Mouse (Mus musculus) MEL (cell line): Measurements from ENCODE around the gene Uqcc1. TPM values are rescaled to one million over a fixed set of nuclear protein-coding genes. Genes with fewer than 3 reads are reported as not detected.

Experiments
- DNase-seq: peaks from one replicate; pipeline ENCODE4 v3.0.0; 2011; ENCODE audit warnings: low read depth, low spot score
- H3K27ac ChIP-seq: 2 replicates; pipeline ENCODE4 v1.5.1; 2012; ENCODE audit warnings: low read depth, mild to moderate bottlenecking, control low read depth, low read length, moderate library complexity; ENCODE audit not compliant: control insufficient read depth
- H3K27me3 ChIP-seq, 2 experiments: fragments of 150-350 bp in 1 of 2; sonication (generic) in 1 of 2; 2 replicates each; pipeline ENCODE4 v1.6.1; 2012; ENCODE audit warnings: low read length in 2 of 2, mild to moderate bottlenecking in 2 of 2, improper control_type of control experiment in 1 of 2, moderate library complexity in 1 of 2; ENCODE audit not compliant: insufficient read depth in 2 of 2, control insufficient read depth in 1 of 2
- H3K36me3 ChIP-seq, 2 experiments: 2 replicates each; pipeline ENCODE4 v1.6.1; 2012 to 2014; ENCODE audit warnings: low read length in 2 of 2, improper control_type of control experiment in 1 of 2, inconsistent platforms in 1 of 2, mild to moderate bottlenecking in 1 of 2; ENCODE audit not compliant: insufficient read depth in 2 of 2, control insufficient read depth in 1 of 2
- H3K4me1 ChIP-seq, 2 experiments: fragments of 150-350 bp in 1 of 2; sonication (generic) in 1 of 2; 2 replicates each; pipeline ENCODE4 v1.6.1; 2012; ENCODE audit warnings: low read length in 2 of 2, improper control_type of control experiment in 1 of 2, mild to moderate bottlenecking in 1 of 2; ENCODE audit not compliant: insufficient read depth in 2 of 2, control insufficient read depth in 1 of 2
- H3K4me3 ChIP-seq, 2 experiments: fragments of 150-350 bp in 1 of 2; sonication (generic) in 1 of 2; 2 replicates each; pipeline ENCODE4 v1.5.1; 2012; ENCODE audit warnings: low read depth in 2 of 2, low read length in 2 of 2, mild to moderate bottlenecking in 2 of 2, moderate library complexity in 2 of 2, control low read depth in 1 of 2, improper control_type of control experiment in 1 of 2; ENCODE audit not compliant: control insufficient read depth in 1 of 2, insufficient read depth in 1 of 2
- H3K79me2 ChIP-seq: 2 replicates; pipeline ENCODE4 v1.6.1; 2012; ENCODE audit warnings: mild to moderate bottlenecking, low read length, moderate library complexity; ENCODE audit not compliant: control insufficient read depth, poor library complexity, insufficient read depth
- H3K9ac ChIP-seq: 2 replicates; pipeline ENCODE4 v1.6.1; 2012; ENCODE audit warnings: low read depth, mild to moderate bottlenecking, control low read depth, low read length, moderate library complexity; ENCODE audit not compliant: control insufficient read depth, poor library complexity, severe bottlenecking
- H3K9me3 ChIP-seq: fragments of 150-350 bp; sonication (generic); replicated peaks from 2 replicates; pipeline ENCODE4 v1.6.1; 2012; ENCODE audit warnings: mild to moderate bottlenecking, low read length, improper control_type of control experiment, moderate library complexity; ENCODE audit not compliant: insufficient read depth
- BHLHE40 ChIP-seq: IDR thresholded peaks from 2 replicates; pipeline ENCODE4 v1.6.1; 2012; ENCODE audit warnings: low read depth, mild to moderate bottlenecking, inconsistent platforms, low read length, improper control_type of control experiment, borderline replicate concordance
- CHD1 ChIP-seq: IDR thresholded peaks from 2 replicates; pipeline ENCODE4 v1.6.1; 2012; ENCODE audit warnings: low read depth, mild to moderate bottlenecking, inconsistent platforms, low read length, improper control_type of control experiment
- CHD2 ChIP-seq: IDR thresholded peaks from 2 replicates; pipeline ENCODE4 v1.6.1; 2011; ENCODE audit warnings: low read length, improper control_type of control experiment
- CTCF ChIP-seq, 3 experiments: IDR thresholded peaks in 2 of 3; conservative IDR thresholded peaks in 1 of 3; 2 replicates each; pipeline ENCODE4 v1.5.1; 2011 to 2012; ENCODE audit warnings: low read length in 3 of 3, low read depth in 2 of 3, mild to moderate bottlenecking in 2 of 3, improper control_type of control experiment in 1 of 3, inconsistent platforms in 1 of 3, mixed read lengths in 1 of 3, moderate library complexity in 1 of 3; ENCODE audit not compliant: control insufficient read depth in 1 of 3, insufficient read depth in 1 of 3, poor library complexity in 1 of 3, severe bottlenecking in 1 of 3
- E2F4 ChIP-seq: IDR thresholded peaks from 2 replicates; pipeline ENCODE4 v1.6.1; 2011; ENCODE audit warnings: low read depth, low read length, improper control_type of control experiment, borderline replicate concordance
- EP300 ChIP-seq, 2 experiments: IDR thresholded peaks; 2 replicates each; pipeline ENCODE4 v1.6.1; 2011; ENCODE audit warnings: improper control_type of control experiment in 2 of 2, low read length in 2 of 2, low read depth in 1 of 2, mild to moderate bottlenecking in 1 of 2
- GATA1 ChIP-seq: IDR thresholded peaks from 2 replicates; pipeline ENCODE4 v1.6.1; 2011; ENCODE audit warnings: low read depth, low read length, improper control_type of control experiment
- HCFC1 ChIP-seq: IDR thresholded peaks from 2 replicates; pipeline ENCODE4 v1.6.1; 2012; ENCODE audit warnings: low read depth, mild to moderate bottlenecking, inconsistent platforms, low read length, improper control_type of control experiment, moderate library complexity
- KAT2A ChIP-seq: conservative IDR thresholded peaks from 2 replicates; pipeline ENCODE4 v1.6.1; 2012; ENCODE audit warnings: low read depth, low read length, improper control_type of control experiment, inconsistent platforms
- MAFK ChIP-seq: IDR thresholded peaks from 2 replicates; pipeline ENCODE4 v1.6.1; 2011; ENCODE audit warnings: low read depth, mild to moderate bottlenecking, low read length, improper control_type of control experiment, borderline replicate concordance
- MAX ChIP-seq: IDR thresholded peaks from 2 replicates; pipeline ENCODE4 v1.6.1; 2011; ENCODE audit warnings: low read length, improper control_type of control experiment
- MYC ChIP-seq: IDR thresholded peaks from 2 replicates; pipeline ENCODE4 v1.6.1; 2011; ENCODE audit warnings: low read depth, mild to moderate bottlenecking, low read length, improper control_type of control experiment, moderate library complexity
- POLR2AphosphoS2 ChIP-seq: IDR thresholded peaks from 2 replicates; pipeline ENCODE4 v1.6.1; 2011; ENCODE audit warnings: low read length, improper control_type of control experiment
- POLR2AphosphoS5 ChIP-seq: IDR thresholded peaks from 2 replicates; pipeline ENCODE4 v1.6.1; 2012; ENCODE audit warnings: low read depth, borderline replicate concordance, mild to moderate bottlenecking, inconsistent platforms, low read length, moderate library complexity, mixed read lengths
- RAD21 ChIP-seq: IDR thresholded peaks from 2 replicates; pipeline ENCODE4 v1.6.1; 2011; ENCODE audit warnings: mild to moderate bottlenecking, low read depth, low read length, improper control_type of control experiment
- SIN3A ChIP-seq: IDR thresholded peaks from 2 replicates; pipeline ENCODE4 v1.6.1; 2012; ENCODE audit warnings: low read length, improper control_type of control experiment, inconsistent platforms
- SMC3 ChIP-seq: IDR thresholded peaks from 2 replicates; pipeline ENCODE4 v1.6.1; 2011; ENCODE audit warnings: low read depth, low read length, improper control_type of control experiment
- TAL1 ChIP-seq: IDR thresholded peaks from 2 replicates; pipeline ENCODE4 v1.6.1; 2012; ENCODE audit warnings: mild to moderate bottlenecking, inconsistent platforms, low read length, moderate library complexity, mixed read lengths
- USF1 ChIP-seq: IDR thresholded peaks from 2 replicates; pipeline ENCODE4 v1.6.1; 2014; ENCODE audit warnings: low read depth, mild to moderate bottlenecking, inconsistent platforms, low read length, improper control_type of control experiment, moderate library complexity
- ZC3H11A ChIP-seq: IDR thresholded peaks from 2 replicates; pipeline ENCODE4 v1.6.1; 2012; ENCODE audit warnings: low read depth, mild to moderate bottlenecking, inconsistent platforms, low read length, improper control_type of control experiment
- ZNF384 ChIP-seq: IDR thresholded peaks from 2 replicates; pipeline ENCODE4 v1.6.1; 2012; ENCODE audit warnings: low read depth, mild to moderate bottlenecking, inconsistent platforms, low read length, improper control_type of control experiment
- polyA plus RNA-seq, 2 experiments: library from polyadenylated mRNA; stranded (reverse) in 1 of 2; unstranded in 1 of 2; fragments of >175 nt in 1 of 2; fragments of >200 nt in 1 of 2; gene quantifications; 2 replicates each; pipeline versions ENCODE4 v1.2.1 to v1.2.4; 2012; ENCODE audit warnings: low replicate concordance in 2 of 2, low read depth in 1 of 2; ENCODE audit not compliant: insufficient read length in 2 of 2, insufficient read depth in 1 of 2, missing spikeins in 1 of 2
- total RNA-seq: library from RNA; depleted of rRNA; stranded (reverse); fragments of 300-350 nt; gene quantifications from 2 replicates; pipeline ENCODE4 v1.2.3, GENCODE M21; 2012

Uqcc1 gene
- total and polyA plus RNA-seq, 3 experiments = 61.0 to 83.1 TPM; not detected in 1

GRCm38 (mm10) chr2:155973348-155973747 lies 43.2 kb upstream of the Uqcc1 start:
- Histone ChIP-seq H3K4me1 (no peaks in the 10 kb centered on the region), H3K27me3 (no peaks in the 10 kb centered on the region)
- TF ChIP-seq POLR2AphosphoS2 (no peak), HCFC1 (no peak), USF1 (no peak), CHD1 (no peak), EP300 (IDR thresholded peaks at IDR 0.05; ENCODE audit: low read depth in 1 of 2, low read length in 2 of 2) (no peak), GATA1 (no peak), BHLHE40 (no peak), ZC3H11A (no peak), SIN3A (no peak), KAT2A (no peak), SMC3 (no peak), MAFK (no peak), CHD2 (no peak), POLR2AphosphoS5 (no peak), E2F4 (no peak), ZNF384 (no peak), CTCF (IDR thresholded peaks at IDR 0.05 in 2 of 3, conservative IDR thresholded peaks at IDR 0.05 in 1 of 3; ENCODE audit: control insufficient read depth in 1 of 3, insufficient read depth in 1 of 3, low read depth in 2 of 3, low read length in 3 of 3, poor library complexity in 1 of 3, severe bottlenecking in 1 of 3) (no peak), MYC (no peak), TAL1 (no peak)
- TF ChIP-seq, all 39 proteins: peak for 0
- H3K9ac ChIP-seq = no peak overlapping the region
- no peaks in the 10 kb centered on the region for H3K9me3 ChIP-seq
- peaks cover 0 to 3% of the 10 kb centered on the region in 2 experiments; a peak in 1 of 4 replicates for H3K36me3 ChIP-seq
- DNase-seq = no peak
- no peak overlapping the region for H3K4me3 ChIP-seq
- H3K27ac ChIP-seq = no peak overlapping the region
- H3K79me2 ChIP-seq = no peaks in the 10 kb centered on the region

- Histone ChIP-seq H3K79me2 (peaks cover 3% of the 10 kb centered on the region; the same call in 1 of the 2 replicates), H3K9ac (no peak overlapping the region), H3K4me3 (no peak overlapping the region), H3K4me1 (no peaks in the 10 kb centered on the region), H3K27me3 (no peaks in the 10 kb centered on the region), H3K9me3 (no peaks in the 10 kb centered on the region), H3K36me3 (peaks cover 0 to 4% of the 10 kb centered on the region in 2 experiments; a peak in 1 of 4 replicates), H3K27ac (no peak overlapping the region)
- peak; percentile 13 to 65 (median 51); a peak in 4 of 6 replicates for TF ChIP-seq CTCF (IDR thresholded peaks at IDR 0.05 in 2 of 3, conservative IDR thresholded peaks at IDR 0.05 in 1 of 3; ENCODE audit: control insufficient read depth in 1 of 3, insufficient read depth in 1 of 3, low read depth in 2 of 3, low read length in 3 of 3, poor library complexity in 1 of 3, severe bottlenecking in 1 of 3)
- no peak for TF ChIP-seq ZNF384
- TF ChIP-seq MAX = no peak
- peak; percentile 62 for TF ChIP-seq SMC3
- TF ChIP-seq ZC3H11A = peak; percentile 41; the same call in 1 of the 2 replicates
- no peak for TF ChIP-seq MAFK
- peak; percentile 70 for TF ChIP-seq RAD21
- peak; percentile 51 for DNase-seq
These were observed 32.9 kb upstream of the Uqcc1 start for GRCm38 (mm10) chr2:155962991-155963390.
